Comparison of ENCODE assay signal across 13 mouse cellular contexts in genomic region chr11:56040917-56041316, GRCm38 (mm10). TPM values are rescaled to one million over a fixed set of nuclear protein-coding genes. Genes with fewer than 3 reads are reported as not detected.
DNase-seq lines count a peak whose midpoint lies in the region; ATAC-seq and TF ChIP-seq lines count a peak whose summit lies in the region.
"Had no signal": no experiment of that assay in that cellular context is flagged by ENCODE, and none has a peak within 500 bp of the region (broad histone marks: within the 10 kb centered on the region; RNA-seq: fewer than 3 reads in every experiment).

Gene Nmur2, minus strand, starts transcription at chr11:56041010.

- H3K9me3 ChIP-seq in kidney, embryonic 16.5 days (ENCODE audit: low read length) = no peaks in the 10 kb centered on the region
- no peaks in the 10 kb centered on the region for H3K9me3 ChIP-seq in hindbrain, embryonic 15.5 days

- 3% methylated on average over 6 of the region's 6 CpGs for WGBS in kidney, embryonic 16.5 days
- WGBS in kidney, adult 2 months = 5% methylated on average over 6 of the region's 6 CpGs
- 8% methylated on average over 6 of the region's 6 CpGs for WGBS in hindbrain, embryonic 15.5 days

- no peak for TF ChIP-seq POLR2A in kidney, adult 2 months (IDR thresholded peaks at IDR 0.05; ENCODE audit: low read depth, low read length)

- H3K9ac ChIP-seq in kidney, embryonic 16.5 days (replicated peaks; ENCODE audit: low read length) = no peak within 1 kb of the TSS
- no peak within 1 kb of the TSS for H3K9ac ChIP-seq in hindbrain, embryonic 15.5 days

- H3K4me1 ChIP-seq in kidney, embryonic 16.5 days (ENCODE audit: insufficient read depth, low read length) = no peaks in the 10 kb centered on the region
- no peaks in the 10 kb centered on the region for H3K4me1 ChIP-seq in kidney, adult 2 months (ENCODE audit: control insufficient read depth, insufficient read depth, low read length)
- peaks cover 6% of the 10 kb centered on the region; the same call in 1 of the 2 replicates for H3K4me1 ChIP-seq in hindbrain, embryonic 15.5 days (replicated peaks)

- no peaks in the 10 kb centered on the region for H3K36me3 ChIP-seq in kidney, embryonic 16.5 days (ENCODE audit: insufficient read depth, low read length)
- H3K36me3 ChIP-seq in kidney, adult 2 months (ENCODE audit: control insufficient read depth, insufficient read depth, low read length) = no peaks in the 10 kb centered on the region
- no peaks in the 10 kb centered on the region for H3K36me3 ChIP-seq in hindbrain, embryonic 15.5 days

- no peak within 1 kb of the TSS for H3K27ac ChIP-seq in kidney, embryonic 16.5 days (ENCODE audit: low read length)
- no peak within 1 kb of the TSS for H3K27ac ChIP-seq in kidney, adult 2 months (ENCODE audit: insufficient read depth, low read depth, low read length)
- H3K27ac ChIP-seq in hindbrain, embryonic 15.5 days (replicated peaks) = no peak within 1 kb of the TSS
- H3K27ac ChIP-seq in left cerebral cortex, adult 2 months = no peak within 1 kb of the TSS
- H3K27ac ChIP-seq: macrophage had no signal

- no peak for TF ChIP-seq CTCF in kidney, adult 2 months (conservative IDR thresholded peaks at IDR 0.05; ENCODE audit: insufficient read depth, insufficient read length, low read depth, low read length)
- TF ChIP-seq CTCF in left cerebral cortex, adult 2 months (IDR thresholded peaks at IDR 0.05) = no peak

- intact Hi-C loops in left cerebral cortex, adult 2 months (cut with DNase I) = no loop called here

- peak; percentile 59; the same call in 1 of the 2 replicates for ATAC-seq in kidney, embryonic 16.5 days (ENCODE audit: low FRiP score, low TSS enrichment)
- ATAC-seq in hindbrain, embryonic 15.5 days (ENCODE audit: low FRiP score, low read depth) = no peak

- no peaks in the 10 kb centered on the region for H3K27me3 ChIP-seq in kidney, embryonic 16.5 days (ENCODE audit: insufficient read depth, low read length)
- H3K27me3 ChIP-seq in kidney, adult 2 months (replicated peaks; ENCODE audit: control insufficient read depth, insufficient read depth, low read length) = no peaks in the 10 kb centered on the region
- H3K27me3 ChIP-seq in hindbrain, embryonic 15.5 days = no peaks in the 10 kb centered on the region

- H3K4me3 ChIP-seq in kidney, embryonic 16.5 days (ENCODE audit: low read length) = no peak within 1 kb of the TSS
- no peak within 1 kb of the TSS for H3K4me3 ChIP-seq in kidney, adult 2 months (ENCODE audit: insufficient read depth, low read depth, low read length)
- H3K4me3 ChIP-seq in hindbrain, embryonic 15.5 days = no peak within 1 kb of the TSS
- H3K4me3 ChIP-seq in left cerebral cortex, adult 2 months = no peak within 1 kb of the TSS

- H3K4me2 ChIP-seq in kidney, embryonic 16.5 days (replicated peaks; ENCODE audit: low read depth, low read length) = no peak within 1 kb of the TSS
- peak within 1 kb of the TSS; percentile 16; the same call in 1 of the 2 replicates for H3K4me2 ChIP-seq in hindbrain, embryonic 15.5 days

- DNase-seq in kidney, adult 2 months = no peak
- peak; percentile 60 for DNase-seq in embryo, embryonic 11 days
- DNase-seq in retina, postnatal 1 day = peak; percentile 44
- DNase-seq in thymus, postnatal 36 days = no peak
- DNase-seq in left cerebral cortex, adult 2 months (ENCODE audit: extremely low spot score in 1 of 2, low spot score in 2 of 2) = no peak
- no peak for DNase-seq in urinary bladder, postnatal 14 days (ENCODE audit: low spot score)
- DNase-seq: cerebellum, postnatal 36 days; kidney, adult 11 months had no signal

RNA-seq across cellular contexts. Expression of gene Nmur2, which starts in this region (rescaled TPM):
- polyA plus RNA-seq in kidney, embryonic 16.5 days (2015; fragmentation: Nextera tagmentation; extraction: Ambion mirVana) = not detected in 2 replicates
- not detected in 2 replicates for polyA plus RNA-seq in kidney, adult 2 months (2012; rRNA removed)
- polyA plus RNA-seq in hindbrain, embryonic 15.5 days (2015; fragmentation: Nextera tagmentation; extraction: Ambion mirVana) = 0.29 and 0.42 TPM in 2 replicates
- total RNA-seq in left cerebral cortex, adult 2 months (2021) = under 1 TPM; 0.14 TPM
- total RNA-seq: adrenal gland, adult 18-20 months; left cerebral cortex, postnatal 10 days had no signal
- polyA plus RNA-seq: macrophage had no signal

Comparison
In these comparisons a context has a peak if more than half of its experiments do, and no peak if none do; other contexts are left out.
1. Peak in ATAC-seq in kidney, embryonic 16.5 days; RNA of the gene not detected or under 1 TPM.
2. DNase-seq: peak in embryo, embryonic 11 days (single experiment) and retina, postnatal 1 day (single experiment); none in kidney, adult 2 months (single experiment), thymus, postnatal 36 days (0 of 2), left cerebral cortex, adult 2 months (0 of 2) and urinary bladder, postnatal 14 days (single experiment).